ENCODE assay signal across 21 mouse cellular contexts in genomic region chr1:96166767-96167166, GRCm38 (mm10).
DNase-seq lines count a peak whose midpoint lies in the region; TF ChIP-seq lines count a peak whose summit lies in the region.
"Had no signal": no experiment of that assay in that cellular context is flagged by ENCODE, and none has a peak within 500 bp of the region (broad histone marks: within the 10 kb centered on the region; RNA-seq: fewer than 3 reads in every experiment).

No protein-coding gene starts in this region.

- H3K9ac ChIP-seq in ES-E14 (ENCODE audit: insufficient read depth, low read depth, low read length, poor library complexity, severe bottlenecking), result no peak overlapping the region
- H3K9ac ChIP-seq: embryonic facial prominence, embryonic 13.5 days; embryonic facial prominence, embryonic 15.5 days; forebrain, embryonic 12.5 days had no signal

- no peak overlapping the region for H3K4me3 ChIP-seq in ES-E14 (ENCODE audit: insufficient read depth in 1 of 2, low read depth in 1 of 2, low read length in 2 of 2, poor library complexity in 1 of 2, severe bottlenecking in 1 of 2)
- H3K4me3 ChIP-seq: embryonic facial prominence, embryonic 13.5 days; embryonic facial prominence, embryonic 15.5 days; erythroblast, embryonic 14.5 days; forebrain, embryonic 10.5 days; forebrain, embryonic 12.5 days had no signal

- in situ Hi-C loops in ES-E14 (cut with MboI; ENCODE audit: low sequenced_read_pairs in 2 of 2, unreplicated experiment in 2 of 2), result no loop called here

- H3K27ac ChIP-seq in ES-E14 (ENCODE audit: insufficient read depth, low read depth, low read length, poor library complexity, severe bottlenecking), result no peak overlapping the region
- H3K27ac ChIP-seq: embryonic facial prominence, embryonic 13.5 days; embryonic facial prominence, embryonic 15.5 days; forebrain, embryonic 10.5 days; forebrain, embryonic 12.5 days had no signal

- no peaks in the 10 kb centered on the region for H3K36me3 ChIP-seq in ES-E14 (ENCODE audit: control insufficient read depth, insufficient read depth, low read length, poor library complexity, severe bottlenecking)
- H3K36me3 ChIP-seq: embryonic facial prominence, embryonic 13.5 days; embryonic facial prominence, embryonic 15.5 days; forebrain, embryonic 10.5 days; forebrain, embryonic 12.5 days had no signal

- H3K9me3 ChIP-seq in ES-E14 (ENCODE audit: control insufficient read depth, insufficient read depth, low read depth, low read length), result no peaks in the 10 kb centered on the region
- H3K9me3 ChIP-seq: embryonic facial prominence, embryonic 13.5 days; embryonic facial prominence, embryonic 15.5 days; forebrain, embryonic 10.5 days; forebrain, embryonic 12.5 days had no signal

- DNase-seq in 3T3-L1 (ENCODE audit: low read depth, low spot score), result peak; percentile 6
- no peak for DNase-seq in ES-E14 (ENCODE audit: low read depth, low spot score)
- DNase-seq in R1 (ENCODE audit: low read depth, low spot score), result peak; percentile 1
- DNase-seq in layer of hippocampus, postnatal 25 days (ENCODE audit: extremely low spot score in 1 of 2, low spot score in 1 of 2), result no peak
- DNase-seq in thymus, postnatal 10 days (ENCODE audit: low spot score in 2 of 2), result no peak
- DNase-seq: adrenal gland, adult 2 months; adrenal gland, postnatal 10 days; adrenal gland, postnatal 25 days; B cell, adult 2 months; cerebellum, adult 11 months; cerebellum, adult 18-20 months; cerebellum, adult 8-10 months; cerebellum, adult 9-11 months; cerebellum, postnatal 14 days; cerebellum, postnatal 36 days; embryo, embryonic 11 days had no signal

- H3K4me1 ChIP-seq in ES-E14 (ENCODE audit: control insufficient read depth in 2 of 2, insufficient read depth in 2 of 2, low read length in 2 of 2, poor library complexity in 1 of 2), result no peaks in the 10 kb centered on the region
- H3K4me1 ChIP-seq: embryonic facial prominence, embryonic 13.5 days; embryonic facial prominence, embryonic 15.5 days; forebrain, embryonic 10.5 days; forebrain, embryonic 12.5 days had no signal

TF ChIP-seq in ES-E14, 5 proteins besides CTCF, POLR2A, EP300 and RAD21:
- TF ChIP-seq MAFK (IDR thresholded peaks at IDR 0.05; ENCODE audit: insufficient read depth, low read depth, low read length) (0 out of 2 replicates have a peak, but pooled peaks have one; percentile 1), ZNF384 (IDR thresholded peaks at IDR 0.05; ENCODE audit: low read depth, low read length) (no peak)

Comparison
In these comparisons a context has a peak if more than half of its experiments do, and no peak if none do; other contexts are left out.
1. DNase-seq: peak in 3T3-L1 (single experiment) and R1 (single experiment); none in ES-E14 (single experiment), layer of hippocampus, postnatal 25 days (0 of 2) and thymus, postnatal 10 days (0 of 2).